Mouse (Mus musculus) forebrain, embryonic 12.5 days (tissue): ENCODE data around the gene Rbm20. TPM values are rescaled to one million over a fixed set of nuclear protein-coding genes. Genes with fewer than 3 reads are reported as not detected.

Experiments
- ATAC-seq: fragments of 200-750 bp; cut with Nextera tagmentation; 2 replicates; pipeline ENCODE4 v1.8.0; 2017; ENCODE audit warnings: moderate TSS enrichment; ENCODE audit not compliant: low FRiP score
- H3K27ac ChIP-seq: fragments of 300-500 bp; sonication (generic); 2 replicates; pipeline ENCODE4 v1.5.1; 2016; ENCODE audit warnings: mild to moderate bottlenecking
- H3K27me3 ChIP-seq: fragments of 300-500 bp; sonication (generic); 2 replicates; pipeline ENCODE4 v1.6.1; 2016; ENCODE audit warnings: mild to moderate bottlenecking
- H3K36me3 ChIP-seq: fragments of 300-500 bp; sonication (generic); replicated peaks from 2 replicates; pipeline ENCODE4 v1.6.1; 2016; ENCODE audit warnings: mild to moderate bottlenecking
- H3K4me1 ChIP-seq: fragments of 300-500 bp; sonication (generic); 2 replicates; pipeline ENCODE4 v1.6.1; 2016
- H3K4me2 ChIP-seq: fragments of 300-500 bp; sonication (generic); 2 replicates; pipeline ENCODE4 v1.6.1; 2016; ENCODE audit warnings: mild to moderate bottlenecking, moderate library complexity
- H3K4me3 ChIP-seq: fragments of 300-500 bp; sonication (generic); replicated peaks from 2 replicates; pipeline ENCODE4 v1.5.1; 2016; ENCODE audit warnings: mild to moderate bottlenecking
- H3K9ac ChIP-seq: fragments of 300-500 bp; sonication (generic); 2 replicates; pipeline ENCODE4 v1.6.1; 2016; ENCODE audit warnings: mild to moderate bottlenecking
- H3K9me3 ChIP-seq: fragments of 300-500 bp; sonication (generic); 2 replicates; pipeline ENCODE4 v1.6.1; 2016
- WGBS: fragments of 180-500 bp; shearing (Covaris S2); methylation state at CpG from one replicate; pipeline ENCODE4 v1.1.7; 2016; 5-methylcytosine and 5-hydroxymethylcytosine counted together
- polyA plus RNA-seq: library from polyadenylated mRNA; unstranded; fragments of >200 nt; fragmentation: Nextera tagmentation; extraction: Ambion mirVana; gene quantifications from 2 replicates; pipeline ENCODE4 v1.2.1, GENCODE M21; 2016

Rbm20 gene
- polyA plus RNA-seq, 1 experiment from 2014 or later = 7.2 TPM

DNA sequence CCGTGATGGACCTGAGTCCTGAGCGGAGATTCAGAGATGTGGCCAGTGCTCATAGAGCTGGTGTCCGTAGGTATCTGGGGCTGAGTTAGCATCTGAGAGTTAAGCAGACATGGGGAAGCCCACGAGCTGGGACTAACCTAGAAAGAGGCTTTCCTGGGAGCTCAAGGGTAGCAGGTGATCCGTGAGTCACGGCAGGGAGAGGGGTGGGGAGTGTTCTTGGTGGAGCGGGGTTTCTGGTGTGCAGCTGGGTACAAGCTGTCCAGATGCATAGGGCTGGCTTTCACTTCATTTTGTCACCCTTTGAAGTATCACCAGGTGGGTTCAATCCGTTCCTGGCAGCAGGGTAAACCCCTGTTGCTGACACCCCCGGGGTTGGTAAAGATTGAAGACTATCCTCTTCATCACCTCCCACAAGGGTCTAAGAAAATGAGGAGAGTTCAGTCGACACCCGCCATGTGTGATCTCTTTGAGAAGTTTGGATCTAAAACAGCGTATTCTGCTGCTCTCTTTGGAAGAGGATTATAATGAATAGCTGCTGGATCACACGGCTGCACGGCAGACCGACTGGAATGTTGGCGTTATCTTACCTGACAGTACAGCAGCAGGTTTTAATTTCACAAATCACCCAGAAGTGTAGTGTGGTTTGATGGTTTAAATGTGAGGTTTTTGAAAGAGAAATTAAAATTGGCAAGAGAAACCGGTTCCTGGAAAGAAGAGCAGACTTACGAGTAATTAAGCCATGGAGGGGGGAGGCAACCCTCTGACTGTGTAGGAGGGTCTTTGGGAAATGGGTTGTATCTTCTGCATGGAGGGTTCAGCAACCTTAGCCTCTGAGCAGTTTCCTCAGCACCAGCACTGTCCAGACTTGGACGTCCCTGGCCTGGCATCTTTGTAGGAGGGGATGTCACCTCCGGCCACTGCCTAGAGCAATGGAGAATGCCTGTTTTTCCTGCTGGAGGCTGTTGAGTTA is 114.9 kb downstream of the Rbm20 start:
- 82% methylated on average over 20 of the region's 20 CpGs for WGBS
- Histone ChIP-seq H3K4me1 (no peaks in the 10 kb centered on the region), H3K9me3 (no peaks in the 10 kb centered on the region), H3K36me3 (no peaks in the 10 kb centered on the region), H3K27ac (no peak overlapping the region), H3K4me3 (no peak overlapping the region), H3K9ac (no peak overlapping the region), H3K27me3 (0 out of 2 replicates have a peak, but pooled peaks cover 3% of the 10 kb centered on the region), H3K4me2 (no peak overlapping the region)
- ATAC-seq = no peak

- no peak for ATAC-seq
- 87% methylated on average over 37 of the region's 37 CpGs for WGBS
- H3K4me1 ChIP-seq = peaks cover 3% of the 10 kb centered on the region; the same call in 1 of the 2 replicates
Measured at GRCm38 (mm10) chr19:53792976-53793897, 116.1 kb downstream of the Rbm20 start.

DNA sequence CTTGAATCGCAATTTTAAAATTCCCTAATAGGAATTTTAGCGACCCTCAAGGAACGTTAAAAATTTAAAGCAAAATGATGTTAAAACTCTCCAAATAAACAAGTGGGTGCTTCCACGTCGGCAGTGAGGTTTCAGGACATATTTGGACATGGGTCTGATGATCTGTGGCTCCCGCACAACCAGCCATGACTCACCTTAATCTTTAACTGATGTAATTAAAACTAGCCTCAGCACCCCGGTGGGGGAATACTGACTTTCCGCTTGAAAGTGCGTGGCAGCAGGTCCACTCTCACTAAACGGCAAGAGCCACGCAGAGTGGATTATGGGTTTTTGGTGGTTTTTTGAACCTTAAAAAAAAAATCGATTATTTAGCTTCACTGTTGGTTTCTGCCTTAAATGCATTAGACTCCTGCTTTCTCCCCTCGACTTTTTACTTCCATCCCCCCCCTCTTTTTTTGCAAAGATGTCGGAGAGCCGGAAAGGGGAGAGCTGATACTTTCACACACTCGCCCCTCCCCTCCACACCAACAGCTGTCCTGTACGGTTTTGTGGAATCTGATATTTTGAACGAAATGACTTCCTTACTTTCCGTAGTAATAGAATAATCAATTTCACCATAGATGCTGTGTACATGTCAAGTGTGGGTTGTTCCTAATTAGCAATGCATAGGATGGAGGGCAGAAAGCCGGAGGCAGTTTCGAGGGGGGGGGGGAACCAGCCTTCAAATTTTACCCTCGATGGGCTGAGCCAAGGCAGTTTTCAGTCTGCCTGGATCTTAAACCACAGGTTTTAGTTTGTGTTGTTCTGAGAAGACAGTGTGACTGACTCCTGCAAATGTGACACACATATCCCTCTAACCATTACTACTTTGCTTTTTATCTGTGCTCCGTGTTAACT is 117.1 kb downstream of the Rbm20 start:
- Histone ChIP-seq H3K27me3 (0 out of 2 replicates have a peak, but pooled peaks cover 3% of the 10 kb centered on the region), H3K36me3 (no peaks in the 10 kb centered on the region), H3K4me1 (peaks cover 4% of the 10 kb centered on the region; the same call in 1 of the 2 replicates), H3K27ac (no peak overlapping the region), H3K9me3 (no peaks in the 10 kb centered on the region), H3K4me2 (no peak overlapping the region), H3K4me3 (no peak overlapping the region), H3K9ac (no peak overlapping the region)
- no peak for ATAC-seq
- WGBS = 85% methylated on average over 23 of the region's 23 CpGs

More at GRCm38 (mm10) chr19:53792976-53793897, 116.1 kb downstream of the Rbm20 start:
- no peaks in the 10 kb centered on the region for H3K9me3 ChIP-seq
- no peak overlapping the region for H3K4me2 ChIP-seq
- H3K27ac ChIP-seq = no peak overlapping the region
- H3K4me3 ChIP-seq = no peak overlapping the region
- no peak overlapping the region for H3K9ac ChIP-seq
- H3K36me3 ChIP-seq = no peaks in the 10 kb centered on the region
- H3K27me3 ChIP-seq = 0 out of 2 replicates have a peak, but pooled peaks cover 3% of the 10 kb centered on the region

DNA sequence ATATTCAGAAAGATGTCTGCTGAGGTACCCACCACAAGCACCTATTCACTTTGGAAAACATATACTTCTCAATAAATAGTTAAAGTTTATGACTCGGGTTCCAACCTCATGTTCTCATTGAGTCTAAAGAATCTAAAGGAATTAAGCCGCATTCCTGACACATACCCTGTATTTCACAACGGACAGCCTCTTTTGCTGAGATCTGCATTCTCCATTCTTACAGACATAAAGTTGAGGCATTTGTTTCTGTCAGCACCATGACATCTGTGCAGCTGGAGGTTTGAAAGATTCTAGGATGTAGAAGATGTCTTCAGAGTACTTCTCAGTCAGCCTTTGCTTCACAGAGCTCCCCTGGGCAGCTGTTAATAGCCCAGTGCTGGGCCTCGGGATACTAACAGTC is 117.9 kb downstream of the Rbm20 start:
- 86% methylated on average over 4 of the region's 4 CpGs for WGBS
- peaks cover 4% of the 10 kb centered on the region; the same call in 1 of the 2 replicates for H3K4me1 ChIP-seq
- H3K4me3 ChIP-seq = no peak overlapping the region
- H3K27me3 ChIP-seq = 0 out of 2 replicates have a peak, but pooled peaks cover 3% of the 10 kb centered on the region
- no peak overlapping the region for H3K4me2 ChIP-seq
- no peak overlapping the region for H3K9ac ChIP-seq
- no peak overlapping the region for H3K27ac ChIP-seq
- no peaks in the 10 kb centered on the region for H3K9me3 ChIP-seq
- ATAC-seq = no peak
- no peaks in the 10 kb centered on the region for H3K36me3 ChIP-seq

DNA sequence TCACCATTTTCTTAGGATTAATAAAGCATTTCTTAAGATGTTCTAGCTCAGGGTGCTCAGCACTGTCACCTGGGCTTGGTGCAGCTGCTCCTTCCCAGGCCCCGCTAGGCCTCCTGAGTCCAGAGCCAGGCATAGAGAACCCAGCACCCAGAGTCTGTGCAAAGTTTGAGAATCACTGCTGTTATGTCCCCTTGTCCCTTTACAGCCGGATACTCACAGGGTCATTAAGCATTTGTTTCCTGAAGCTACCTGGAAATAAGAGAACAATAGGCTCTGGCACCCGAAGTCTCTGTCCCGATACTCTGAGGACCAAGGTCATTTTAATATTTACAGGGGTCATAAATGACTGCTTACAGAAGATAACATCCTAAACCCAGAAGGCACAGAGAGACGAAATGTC is 118.9 kb downstream of the Rbm20 start:
- WGBS = 87% methylated on average over 5 of the region's 5 CpGs
- Histone ChIP-seq H3K4me2 (no peak overlapping the region), H3K9ac (no peak overlapping the region), H3K4me3 (no peak overlapping the region), H3K4me1 (peaks cover 4% of the 10 kb centered on the region; the same call in 1 of the 2 replicates), H3K36me3 (no peaks in the 10 kb centered on the region), H3K27ac (no peak overlapping the region), H3K27me3 (0 out of 2 replicates have a peak, but pooled peaks cover 3% of the 10 kb centered on the region), H3K9me3 (no peaks in the 10 kb centered on the region)
- no peak for ATAC-seq

DNA sequence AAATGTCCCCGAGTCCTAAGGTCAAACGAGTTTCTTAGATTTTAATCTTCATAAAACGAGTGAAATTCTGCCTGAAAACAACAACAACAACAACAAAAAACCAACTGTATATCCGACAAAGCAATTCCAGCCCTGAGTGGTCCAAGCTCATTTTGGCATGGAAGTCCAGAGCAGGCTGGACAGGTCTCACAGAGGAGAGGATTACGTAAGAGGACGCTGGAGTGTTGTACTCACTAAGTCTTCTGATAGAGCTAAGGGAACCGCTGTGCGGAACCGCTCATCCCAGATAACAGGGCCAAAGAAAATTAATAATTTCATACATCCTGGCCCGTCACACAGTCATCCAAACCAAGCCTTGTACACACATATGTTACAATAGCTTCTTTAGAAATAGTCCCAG is 120.7 kb downstream of the Rbm20 start:
- Histone ChIP-seq H3K9me3 (no peaks in the 10 kb centered on the region), H3K4me3 (no peak overlapping the region), H3K27me3 (no peaks in the 10 kb centered on the region), H3K9ac (no peak overlapping the region), H3K27ac (no peak overlapping the region), H3K36me3 (no peaks in the 10 kb centered on the region), H3K4me2 (no peak overlapping the region), H3K4me1 (peaks cover 4% of the 10 kb centered on the region; the same call in 1 of the 2 replicates)
- 87% methylated on average over 10 of the region's 10 CpGs for WGBS
- no peak for ATAC-seq

- ATAC-seq = no peak
- Histone ChIP-seq H3K4me2 (no peak overlapping the region), H3K36me3 (no peaks in the 10 kb centered on the region), H3K9me3 (no peaks in the 10 kb centered on the region), H3K4me3 (no peak overlapping the region), H3K4me1 (peaks cover 4% of the 10 kb centered on the region; the same call in 1 of the 2 replicates), H3K9ac (no peak overlapping the region), H3K27me3 (no peaks in the 10 kb centered on the region; the same call in 1 of the 2 replicates), H3K27ac (no peak overlapping the region)
- WGBS = 90% methylated on average over 11 of the region's 11 CpGs
Measured at GRCm38 (mm10) chr19:53799885-53800284, 122.8 kb downstream of the Rbm20 start.

DNA sequence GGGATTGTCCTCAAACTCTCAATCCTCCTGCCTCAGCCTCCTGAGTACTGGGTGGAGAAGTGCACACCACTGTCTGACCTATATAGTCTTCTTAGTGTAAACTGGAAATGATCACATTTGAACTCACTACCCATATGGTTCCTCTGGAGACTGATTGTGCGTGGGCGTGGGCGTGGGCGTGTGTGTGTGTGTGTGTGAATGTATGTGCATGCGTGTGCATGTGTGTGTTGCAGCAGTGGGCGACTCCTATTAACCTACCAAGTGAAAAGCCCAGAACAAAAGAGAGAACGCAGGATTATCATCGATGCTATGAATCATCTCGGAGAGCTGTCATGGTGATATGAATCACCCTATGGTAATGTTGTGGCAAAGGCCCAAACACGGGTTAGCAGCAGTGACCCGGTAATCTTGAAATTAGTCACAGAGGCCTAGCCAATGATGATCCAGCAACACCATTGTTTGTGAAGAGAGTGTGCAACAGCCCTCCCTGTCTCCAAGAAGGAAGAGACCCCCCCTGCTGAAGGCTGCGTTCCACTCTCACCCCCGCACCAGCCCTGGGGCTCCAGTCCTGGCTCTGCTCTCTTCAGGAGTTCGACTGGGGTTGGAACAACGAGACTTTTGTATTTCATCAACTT is 123.4 kb downstream of the Rbm20 start:
- no peak overlapping the region for H3K9ac ChIP-seq
- no peaks in the 10 kb centered on the region for H3K9me3 ChIP-seq
- no peak for ATAC-seq
- no peak overlapping the region for H3K4me2 ChIP-seq
- no peak overlapping the region for H3K27ac ChIP-seq
- 89% methylated on average over 15 of the region's 15 CpGs for WGBS
- H3K36me3 ChIP-seq = no peaks in the 10 kb centered on the region
- peaks cover 4% of the 10 kb centered on the region; the same call in 1 of the 2 replicates for H3K4me1 ChIP-seq
- no peaks in the 10 kb centered on the region; the same call in 1 of the 2 replicates for H3K27me3 ChIP-seq
- no peak overlapping the region for H3K4me3 ChIP-seq

- WGBS = 86% methylated on average over 5 of the region's 5 CpGs
- H3K9me3 ChIP-seq = no peaks in the 10 kb centered on the region
- no peak overlapping the region for H3K4me3 ChIP-seq
- peaks cover 8% of the 10 kb centered on the region for H3K4me1 ChIP-seq
- H3K27ac ChIP-seq = no peak overlapping the region
- no peak overlapping the region for H3K9ac ChIP-seq
- no peaks in the 10 kb centered on the region for H3K36me3 ChIP-seq
- no peaks in the 10 kb centered on the region; the same call in 1 of the 2 replicates for H3K27me3 ChIP-seq
- no peak for ATAC-seq
- H3K4me2 ChIP-seq = no peak overlapping the region
Measured at GRCm38 (mm10) chr19:53801380-53801779, 124.3 kb downstream of the Rbm20 start.

GRCm38 (mm10) chr19:53801789-53802683 is 124.9 kb downstream of the Rbm20 start:
- 88% methylated on average over 11 of the region's 11 CpGs for WGBS
- H3K4me1 ChIP-seq = peaks cover 10% of the 10 kb centered on the region
- no peak overlapping the region for H3K4me3 ChIP-seq
- no peak overlapping the region for H3K4me2 ChIP-seq
- no peak for ATAC-seq
- no peaks in the 10 kb centered on the region for H3K36me3 ChIP-seq
- H3K9ac ChIP-seq = no peak overlapping the region
- no peak overlapping the region for H3K27ac ChIP-seq
- no peaks in the 10 kb centered on the region; the same call in 1 of the 2 replicates for H3K27me3 ChIP-seq
- H3K9me3 ChIP-seq = no peaks in the 10 kb centered on the region
